Mouse (Mus musculus): ENCODE measurements around the gene Ahcyl1.

DNA sequence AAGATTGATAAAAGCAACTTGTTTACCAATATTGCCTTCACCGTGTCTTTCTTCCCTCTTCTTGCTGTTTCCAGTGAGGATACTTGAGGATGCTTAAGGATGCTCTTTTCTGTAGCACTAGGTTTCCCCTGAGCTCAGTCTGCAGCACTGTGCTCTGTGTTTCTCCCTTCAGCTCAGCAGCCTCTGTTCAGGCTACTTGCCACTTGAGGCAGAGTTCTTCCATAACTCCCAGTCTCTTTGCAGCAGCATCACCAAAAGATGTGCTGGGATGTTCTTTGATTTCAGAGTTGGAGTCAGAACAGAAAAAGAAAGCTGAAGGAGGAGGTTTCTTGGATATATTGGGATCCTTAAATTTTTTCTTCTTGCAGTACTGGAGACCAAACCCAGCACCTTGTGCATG, 42.3 kb upstream of the Ahcyl1 start:
- TF ChIP-seq GATA1 (IDR thresholded peaks at IDR 0.05; ENCODE audit: borderline replicate concordance, low read length) (no peak), CTCF (IDR thresholded peaks at IDR 0.05; ENCODE audit: low read depth, low read length) (no peak), POLR2AphosphoS5 (IDR thresholded peaks at IDR 0.05; ENCODE audit: insufficient replicate concordance, low read depth, low read length) (no peak)

All from G1E (cell line).